Mouse (Mus musculus) monocyte, adult 2 months (primary cell): Measurements from ENCODE around the gene Rev3l.

Experiments used
- DNase-seq, 2 experiments: peaks; one replicate each; pipeline ENCODE4 v3.0.0; 2022; ENCODE audit warnings: low spot score in 2 of 2, low read depth in 1 of 2

Gene Rev3l

DNA sequence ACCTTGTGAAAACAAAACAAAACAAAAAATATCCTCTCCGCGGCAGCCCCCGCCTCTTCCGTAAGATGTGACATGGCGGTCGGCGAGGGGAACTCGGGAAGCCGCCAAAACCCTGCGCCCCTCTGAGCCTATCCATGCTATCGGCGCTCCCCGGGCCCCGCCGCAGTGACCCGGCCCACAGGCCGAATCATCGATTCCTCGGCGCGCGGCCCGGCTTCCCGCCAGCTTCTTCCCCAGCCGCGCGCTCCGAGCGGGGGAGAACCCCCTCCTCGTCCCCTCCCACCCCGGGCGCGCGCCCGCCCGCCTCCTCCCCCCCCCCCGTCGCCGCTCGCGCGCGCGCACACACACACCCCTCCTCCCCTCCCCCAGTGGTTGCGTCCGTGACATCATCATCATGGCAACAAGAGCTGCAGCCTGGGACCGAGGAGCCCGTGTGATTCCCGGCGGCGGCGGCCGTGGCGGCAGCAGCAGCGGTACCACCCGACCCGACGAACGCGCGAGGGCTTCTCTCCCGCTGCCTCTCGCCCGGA lies at the start of gene Rev3l:
Gene Rev3l (plus strand): TSS at position 383 of the 530 bp plus-strand sequence.
- peak; percentile 59 to 86 for DNase-seq

DNA sequence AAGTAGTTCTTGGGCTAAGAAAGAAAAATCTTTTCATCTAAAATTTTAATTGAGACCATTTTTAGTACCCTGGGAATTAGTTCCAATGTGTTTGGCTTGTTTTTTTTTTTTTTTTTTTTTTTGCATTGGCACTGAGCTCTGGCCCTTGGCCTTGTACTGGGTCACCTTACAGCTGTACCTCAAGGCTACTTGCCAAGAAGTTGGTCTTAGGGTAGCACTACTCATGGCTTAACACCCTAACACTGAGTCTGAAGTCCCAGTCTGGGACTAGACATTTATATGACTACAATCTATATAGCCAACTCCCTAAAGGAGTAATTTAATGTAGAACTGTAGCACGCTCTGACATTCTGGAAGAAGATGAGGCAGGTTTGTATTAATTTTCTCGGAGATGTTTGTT lies 49.4 kb upstream of the Rev3l start:
- no peak for DNase-seq

DNA sequence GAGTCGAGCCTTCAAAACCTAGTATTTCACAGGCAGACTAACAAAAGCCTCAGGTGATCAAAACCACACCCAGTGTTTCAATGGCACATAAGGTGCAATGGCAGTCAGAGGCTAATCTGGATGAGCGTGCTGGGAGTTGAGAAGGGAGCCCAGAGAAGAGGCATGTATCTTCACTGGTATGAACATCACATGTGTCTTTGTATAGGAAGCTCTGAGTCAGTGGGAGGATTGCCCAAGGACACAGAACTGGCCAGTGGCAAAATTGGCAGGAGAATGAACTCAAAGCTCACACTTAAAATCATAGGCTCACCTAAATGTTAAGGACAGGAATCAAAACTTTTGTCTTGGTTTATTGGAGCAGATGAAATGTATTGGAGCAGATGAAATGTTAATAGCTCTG lies 48.4 kb upstream of the Rev3l start:
- no peak for DNase-seq

DNA sequence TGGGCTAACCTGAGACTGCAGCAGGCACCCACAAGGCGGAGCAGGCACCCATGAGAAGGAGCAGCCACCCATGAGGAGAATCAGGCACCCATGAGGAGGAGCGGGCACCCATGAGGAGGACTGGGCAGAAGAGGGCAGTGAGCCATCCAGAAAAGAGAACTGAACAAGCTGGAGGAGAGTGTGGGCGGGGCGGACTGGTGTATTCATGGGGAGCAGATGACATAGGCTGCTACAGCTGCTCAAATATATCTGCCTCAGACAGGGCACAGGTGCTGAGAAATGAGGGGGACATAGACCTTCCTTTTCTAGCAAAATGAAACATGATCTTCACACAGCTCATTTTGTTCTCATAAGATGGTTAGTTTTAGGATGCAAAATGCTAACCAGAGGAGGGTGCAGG lies 45.1 kb upstream of the Rev3l start:
- DNase-seq: no peak

DNA sequence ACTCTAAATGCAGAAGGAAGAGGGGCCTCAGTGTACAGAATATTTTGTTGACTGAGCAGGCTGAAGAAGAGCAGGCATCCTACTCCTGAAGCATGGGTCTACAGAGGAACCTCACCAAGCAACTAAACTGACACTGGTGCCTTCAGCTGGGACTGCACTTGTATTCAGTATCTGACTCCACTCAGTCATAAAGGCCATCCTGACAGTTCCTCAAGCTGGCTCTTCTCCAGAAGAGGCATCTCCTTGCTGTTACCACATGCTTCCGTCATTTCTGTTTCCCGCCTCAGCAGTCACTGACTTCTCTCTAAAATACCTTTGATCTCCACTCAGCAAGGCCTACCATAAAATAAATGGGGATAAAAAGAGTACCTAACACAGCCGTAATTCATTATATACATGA lies 44.1 kb upstream of the Rev3l start:
- no peak for DNase-seq

DNA sequence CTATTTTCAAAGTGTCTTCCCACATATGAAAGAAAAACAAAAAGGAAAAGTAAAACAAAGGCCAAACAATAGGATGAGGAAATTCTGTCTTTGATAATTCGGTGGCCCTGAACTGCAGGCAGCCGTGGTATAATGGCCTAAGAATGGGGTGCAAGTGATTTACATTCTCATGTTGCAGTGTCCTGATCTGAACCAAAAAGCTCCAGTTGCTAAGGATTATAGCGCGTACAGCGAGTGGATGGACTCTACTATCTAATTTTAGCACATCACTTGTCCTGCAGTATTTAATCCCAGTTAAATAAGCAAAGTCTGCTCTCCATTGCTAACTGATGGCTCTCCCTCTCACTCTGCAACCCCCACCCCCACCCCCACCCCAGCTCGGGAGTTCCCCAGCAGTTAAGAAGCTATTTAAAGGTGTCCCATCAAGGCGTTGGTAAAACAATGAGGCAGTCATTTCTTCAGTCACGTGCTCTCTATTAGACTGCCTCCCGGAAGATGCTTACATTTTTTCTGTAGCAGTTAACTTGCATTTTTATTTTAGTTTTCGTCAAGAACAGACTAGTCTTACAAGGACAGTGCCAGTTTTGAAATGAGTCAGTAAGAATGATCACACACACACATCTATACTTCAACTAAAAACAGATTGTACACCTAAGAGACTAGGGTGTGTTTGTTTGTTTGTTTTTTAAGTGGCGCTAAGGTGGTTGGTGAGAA lies 40.4 kb upstream of the Rev3l start:
- no peak for DNase-seq

DNA sequence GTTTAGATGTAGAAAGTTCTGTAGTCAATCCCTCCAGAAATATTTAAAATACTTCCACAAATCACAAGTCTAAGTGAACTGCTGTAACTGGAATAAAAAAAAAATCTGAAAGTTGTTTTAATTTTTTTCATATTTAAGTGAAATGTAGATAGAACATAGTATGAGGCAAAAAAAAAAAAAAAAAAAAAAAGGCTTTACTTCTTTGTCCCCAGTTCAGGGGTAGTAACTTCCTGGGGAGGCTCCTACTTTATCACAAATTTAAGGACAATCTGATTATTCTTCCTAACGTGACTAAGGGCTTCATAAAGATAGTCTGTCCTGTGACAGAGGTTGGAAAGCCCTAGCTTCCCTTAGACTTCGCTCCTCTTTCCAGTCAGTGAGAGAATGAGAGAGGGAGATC lies 39.8 kb upstream of the Rev3l start:
- no peak for DNase-seq

DNA sequence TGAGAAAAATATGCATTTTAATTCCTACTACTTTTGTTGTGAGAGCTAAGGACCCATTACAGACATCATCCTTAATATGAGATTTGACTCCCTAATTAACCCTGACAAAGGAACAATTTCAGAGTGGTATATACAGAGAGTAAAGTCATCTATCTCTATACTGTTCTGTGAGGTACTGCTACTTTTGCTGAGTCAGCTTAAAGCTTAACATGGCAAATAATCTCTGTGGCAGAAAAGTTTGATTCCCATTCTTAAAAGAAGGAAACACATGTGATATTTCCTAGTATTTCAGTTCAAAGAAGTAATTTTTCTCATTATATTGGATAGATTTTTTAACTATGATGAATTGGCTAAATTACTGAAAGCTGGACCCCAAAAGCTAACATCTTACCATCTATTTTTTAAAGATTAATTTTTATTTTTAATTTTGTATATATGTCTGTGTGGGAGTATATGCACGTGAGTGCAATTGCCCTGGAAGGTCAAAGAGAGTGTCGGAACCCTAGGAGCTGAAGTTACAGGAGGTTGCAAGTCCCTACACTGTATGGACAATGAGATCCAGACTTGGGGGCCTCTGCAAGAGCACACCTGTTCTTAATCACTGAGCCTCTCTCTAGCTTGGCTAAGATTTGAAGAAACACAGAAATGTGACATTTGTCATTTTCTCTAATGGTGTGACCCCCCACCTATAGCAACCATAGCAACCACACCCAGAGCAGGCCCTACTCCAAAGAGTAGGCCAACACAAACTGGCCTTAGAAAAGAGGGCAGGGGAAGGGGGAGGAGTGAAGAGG lies 24.0 kb upstream of the Rev3l start:
- no peak for DNase-seq

DNA sequence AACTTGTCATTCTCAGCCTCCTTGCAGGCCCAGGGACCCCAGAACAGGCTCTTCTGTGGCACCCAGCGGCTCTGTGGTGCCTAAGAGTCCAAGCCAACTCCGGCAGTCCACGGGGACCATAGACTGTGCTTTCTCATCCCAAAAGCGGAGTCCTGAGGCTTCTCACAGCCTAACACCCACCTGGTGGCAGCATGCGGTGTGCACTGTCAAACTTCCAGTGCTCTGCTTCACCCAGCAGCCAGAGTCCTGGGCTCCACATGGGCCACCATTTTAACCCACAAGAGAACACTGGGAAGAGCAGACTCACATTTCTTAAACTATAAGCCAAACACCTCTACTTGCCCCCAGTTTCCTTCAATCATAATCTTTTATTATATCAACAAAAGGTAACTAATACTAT lies 15.0 kb upstream of the Rev3l start:
- DNase-seq: no peak

DNA sequence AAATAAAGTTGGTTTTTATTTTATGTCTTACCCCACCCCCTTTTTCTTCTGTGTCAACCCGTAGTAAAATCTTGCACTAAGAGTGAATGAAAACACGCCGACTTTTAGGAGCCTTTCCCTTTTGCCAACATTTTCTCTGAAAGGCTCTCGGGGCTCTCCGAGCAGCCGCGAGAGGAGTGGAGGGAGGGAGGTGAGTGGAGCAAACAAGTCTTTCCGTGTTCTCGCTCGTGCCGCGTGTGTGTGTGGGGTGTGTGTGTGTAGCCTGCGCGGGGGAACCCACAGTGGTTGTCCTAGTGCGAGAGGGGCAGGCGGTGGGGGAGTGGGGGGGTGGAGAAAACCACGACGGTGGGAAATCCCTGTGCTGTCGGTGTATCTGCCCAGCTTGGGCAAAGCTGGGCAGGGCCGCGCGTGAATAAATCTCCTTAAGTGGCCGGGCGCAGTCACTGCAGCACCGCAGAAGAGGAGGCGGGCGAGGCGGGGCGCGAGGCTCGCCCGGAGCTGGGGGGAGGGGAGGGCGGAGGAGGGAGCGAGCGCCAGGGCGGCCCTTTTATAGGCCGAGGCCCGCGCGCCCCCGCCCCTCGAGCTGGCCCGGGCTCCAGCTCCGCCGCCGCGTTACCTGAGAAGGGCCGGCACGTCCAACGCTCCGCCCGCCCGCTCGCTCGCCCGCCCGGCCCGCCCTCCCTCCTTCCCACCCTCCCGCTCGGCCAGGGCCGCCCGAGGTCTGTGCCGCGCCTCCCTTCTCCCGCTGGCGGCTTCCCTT lies 762 bp upstream of the Rev3l start:
- DNase-seq: peak; percentile 48 to 77

DNA sequence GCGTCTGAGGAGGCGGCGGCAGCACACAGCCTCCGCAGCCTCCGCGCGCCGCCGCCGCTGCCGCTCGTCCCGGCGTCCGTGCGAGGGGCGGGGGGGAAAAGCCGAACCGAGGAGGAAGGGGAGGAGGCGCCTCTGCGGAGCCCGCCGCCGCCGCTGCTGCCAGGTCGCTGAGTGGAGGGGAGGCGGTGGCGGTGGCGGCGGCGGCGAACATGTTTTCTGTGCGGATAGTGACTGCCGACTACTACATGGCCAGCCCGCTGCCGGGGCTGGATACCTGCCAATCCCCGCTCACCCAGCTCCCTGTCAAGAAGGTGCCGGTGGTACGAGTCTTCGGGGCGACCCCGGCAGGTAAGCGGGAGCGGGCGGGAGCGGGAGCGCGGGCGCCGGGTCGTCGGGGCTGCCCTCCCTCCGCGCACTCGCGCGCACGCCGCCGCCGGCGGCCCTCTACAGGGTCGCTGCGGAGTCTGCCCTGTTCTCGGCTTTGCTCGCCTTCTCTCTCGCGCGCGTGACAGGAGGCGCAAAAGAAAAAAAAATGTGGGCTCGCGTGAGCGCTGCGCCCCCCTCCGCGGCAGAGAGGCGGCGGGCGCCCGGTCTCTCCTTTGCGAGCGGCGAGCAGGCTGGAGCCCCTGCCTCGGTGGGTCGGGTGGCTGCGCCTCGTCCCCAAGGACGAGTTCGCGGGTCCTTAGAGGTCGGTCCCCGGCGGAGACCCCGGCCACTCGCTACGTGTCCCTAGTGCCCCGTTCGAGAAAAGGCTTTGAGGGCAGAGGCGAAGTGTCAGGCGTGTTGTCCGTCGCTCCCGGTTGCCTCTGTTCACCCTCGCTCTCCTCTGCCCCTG lies 565 bp downstream of the Rev3l start:
- peak; percentile 23 to 59 for DNase-seq

DNA sequence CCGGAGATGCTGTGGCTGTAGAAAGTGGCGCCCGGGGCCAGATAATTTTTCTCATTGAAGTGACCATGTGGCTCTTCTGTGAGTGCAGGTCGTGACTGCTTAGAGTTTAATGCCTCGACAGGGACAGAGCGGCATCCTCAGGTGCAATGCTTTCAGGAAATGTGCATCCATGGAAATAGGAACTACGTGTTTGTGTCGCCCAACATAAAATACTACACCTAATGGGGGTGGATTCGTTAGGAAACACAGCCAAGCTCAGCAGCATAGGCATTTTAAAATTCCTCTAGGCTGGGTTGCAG lies 1.1 kb downstream of the Rev3l start:
- DNase-seq: no peak

DNA sequence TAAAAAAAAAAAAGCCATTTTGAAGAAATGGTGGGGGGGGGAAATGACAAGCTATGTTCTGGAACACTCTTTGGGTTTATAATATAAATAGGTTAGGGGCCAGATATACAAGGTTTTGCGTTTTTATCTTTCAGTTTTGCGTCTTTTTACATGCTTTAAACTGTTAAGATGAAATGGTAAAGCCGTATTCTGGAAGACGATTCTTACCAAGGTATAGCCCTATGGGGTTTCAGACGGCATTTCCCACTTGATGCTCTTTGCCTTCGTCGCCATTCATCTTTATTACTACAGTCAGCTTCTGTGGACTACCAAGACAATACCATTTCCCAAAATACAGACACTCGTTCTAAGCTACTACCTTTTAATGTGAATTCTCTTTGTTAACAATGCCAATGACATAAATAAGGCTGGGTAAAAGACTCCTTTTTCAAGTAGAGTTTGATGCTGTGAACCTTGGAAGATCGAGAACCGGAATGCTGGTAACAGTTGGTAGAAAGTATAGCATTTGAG lies 1.6 kb downstream of the Rev3l start:
- DNase-seq: no peak

DNA sequence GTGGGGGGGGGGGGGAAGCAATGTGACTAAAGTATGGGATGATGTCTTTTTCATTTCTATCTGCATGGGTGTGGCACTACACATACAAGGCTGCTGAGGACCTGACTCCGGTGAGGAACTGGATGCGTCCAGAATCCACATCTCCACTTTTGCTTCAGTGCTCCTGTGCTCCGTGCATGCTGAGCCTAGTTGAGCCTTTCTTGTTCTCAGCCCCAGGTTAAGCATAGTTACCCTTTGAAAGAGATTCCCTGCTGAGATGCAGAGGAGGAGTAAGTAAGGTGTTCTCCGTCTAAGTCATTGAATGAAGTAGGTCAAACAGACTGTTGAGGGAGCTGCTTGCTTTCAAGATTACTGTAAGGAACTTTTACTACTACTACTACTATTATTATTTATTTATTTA lies 4.3 kb downstream of the Rev3l start:
- no peak for DNase-seq

DNA sequence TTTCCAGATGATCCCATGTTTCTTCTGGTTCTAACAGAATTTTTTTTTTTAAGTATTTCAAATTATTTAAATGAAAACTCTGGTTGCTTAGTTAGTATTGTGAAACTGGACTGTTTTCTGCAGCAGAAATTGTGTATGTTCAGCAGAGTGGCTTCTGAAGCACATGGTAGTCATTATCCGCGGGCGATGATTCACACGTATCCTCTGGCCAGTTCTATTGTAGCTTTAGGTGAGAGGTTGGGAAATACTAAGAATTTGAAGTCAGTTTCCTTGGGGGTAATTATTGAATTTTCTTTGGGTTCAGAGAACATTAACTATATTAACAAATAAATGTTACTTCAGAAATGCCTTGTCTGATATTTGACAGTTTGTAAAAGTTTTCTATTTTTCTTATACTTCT lies 10.1 kb downstream of the Rev3l start:
- no peak for DNase-seq

DNA sequence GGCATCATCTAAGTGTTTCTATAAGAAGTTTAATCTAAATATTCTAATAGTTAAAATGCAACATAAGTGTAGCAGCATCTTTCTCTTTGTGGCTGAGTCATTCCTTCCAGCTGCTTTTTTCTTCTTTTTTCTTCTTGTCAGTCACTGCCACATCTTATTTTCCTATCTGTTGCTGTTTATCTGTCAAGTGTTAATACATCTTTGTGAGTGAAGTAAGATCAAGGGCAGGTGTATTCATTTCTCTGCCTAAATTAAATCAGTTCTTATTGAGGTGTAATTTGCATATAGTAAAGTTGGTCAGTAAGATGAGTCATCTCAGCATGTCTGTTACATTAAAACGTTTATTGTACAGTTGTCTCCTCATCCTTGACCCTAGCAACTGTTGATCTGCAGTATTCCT lies 32.8 kb downstream of the Rev3l start:
- DNase-seq: no peak

DNA sequence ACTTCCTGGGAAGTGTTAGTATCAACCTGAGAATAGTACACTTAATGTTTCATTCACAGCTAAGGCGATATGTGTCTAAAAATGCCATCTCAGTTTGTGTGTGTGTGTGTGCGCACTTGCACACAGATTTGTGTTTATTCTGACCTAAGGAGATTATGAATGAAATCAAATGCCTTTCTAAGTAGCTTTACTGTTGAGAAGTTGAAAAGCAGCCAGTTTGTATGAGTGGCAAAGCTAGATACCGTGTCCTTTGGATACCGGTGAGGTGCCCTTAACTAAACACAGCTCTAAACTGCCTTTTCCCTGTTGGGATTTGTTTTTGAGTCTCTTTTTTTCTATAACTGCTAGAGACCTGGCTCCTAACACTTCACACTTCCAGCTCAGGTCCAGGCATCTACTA lies 34.8 kb downstream of the Rev3l start:
- DNase-seq: no peak

DNA sequence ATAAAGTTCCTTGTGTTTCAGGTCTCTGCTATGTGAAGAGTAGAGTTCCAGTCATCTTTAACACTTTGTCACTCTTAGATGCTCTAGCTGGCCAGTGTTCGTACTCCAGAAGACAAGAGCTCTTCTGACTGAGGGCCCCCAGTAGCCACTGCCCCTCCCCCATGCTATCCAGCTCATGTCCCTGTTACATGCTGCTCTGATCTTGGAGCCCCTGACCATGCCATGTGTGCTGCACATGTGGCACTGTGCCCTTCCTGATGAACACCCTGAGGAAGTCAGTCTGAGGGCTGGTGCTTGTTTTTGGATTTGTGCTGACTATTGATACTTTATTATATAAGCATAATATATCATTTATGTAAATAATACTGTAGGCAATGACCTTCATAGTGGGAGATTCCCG lies 40.3 kb downstream of the Rev3l start:
- no peak for DNase-seq

DNA sequence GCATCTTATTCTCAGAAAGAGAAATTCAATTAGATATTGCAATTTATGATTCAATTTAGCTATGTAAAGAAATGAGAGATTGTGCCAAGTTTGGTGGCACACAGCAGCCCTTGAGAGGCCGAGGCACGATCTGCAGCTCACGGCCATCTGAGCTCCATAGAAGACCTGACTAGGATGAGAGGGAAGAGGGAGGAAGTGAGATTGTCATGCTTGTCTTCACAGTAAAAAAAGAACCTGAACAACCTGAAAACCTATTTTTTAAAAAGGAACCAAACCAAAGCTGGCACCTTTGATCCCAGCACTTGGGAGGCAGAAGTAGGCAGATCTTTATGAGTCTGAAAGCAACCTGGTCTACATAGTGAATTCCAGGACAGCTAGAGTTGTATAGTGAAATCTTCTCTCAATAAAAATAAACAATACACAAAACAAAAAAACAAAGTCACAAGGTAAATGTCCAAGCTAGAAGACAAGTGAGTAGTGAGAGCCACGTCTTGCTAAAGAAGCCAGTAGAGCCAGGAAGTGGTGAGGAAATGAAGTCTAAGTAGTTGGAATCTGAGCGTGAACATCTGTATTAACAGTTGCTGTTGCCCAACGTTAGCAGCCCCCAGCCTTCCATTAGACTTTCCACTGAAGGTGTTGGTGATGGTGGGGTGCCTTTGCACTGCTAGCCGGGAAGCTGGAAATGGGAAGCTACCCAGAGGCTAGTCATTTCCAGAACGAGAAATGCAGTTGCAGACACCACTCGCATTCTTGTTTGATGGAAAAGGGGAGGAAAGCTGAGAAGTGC lies 42.2 kb downstream of the Rev3l start:
- DNase-seq: no peak

DNA sequence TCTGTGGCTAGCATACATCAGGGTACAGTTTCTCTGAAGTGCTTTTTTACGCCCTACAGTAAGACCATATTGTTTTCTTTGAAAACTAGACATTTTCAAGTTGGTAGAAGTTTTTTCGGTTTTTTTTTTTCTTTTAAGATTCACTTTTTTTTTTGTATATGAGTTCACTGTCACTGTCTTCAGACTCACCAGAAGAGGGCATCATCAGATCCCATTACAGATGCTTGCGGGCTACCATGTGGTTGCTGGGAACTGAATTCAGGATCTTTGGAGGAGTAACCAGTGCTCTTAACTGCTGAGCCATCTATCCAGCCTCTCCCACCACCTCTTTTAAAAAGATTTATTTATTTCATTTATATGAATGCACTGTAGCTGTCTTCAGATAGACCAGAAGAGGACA lies 45.0 kb downstream of the Rev3l start:
- no peak for DNase-seq
